Mouse (Mus musculus): ENCODE measurements around the gene Catspere2. TPM values are rescaled to one million over a fixed set of nuclear protein-coding genes. Genes with fewer than 3 reads are reported as not detected.
"Not testable (repeated sequence)": the region's sequence is repeated elsewhere in the genome, so short reads cannot be mapped to it uniquely, and the experiment has no call there.

The Catspere2 gene
- polyA plus RNA-seq, 1 experiment from 2014 or later, result 0.29 TPM

DNA sequence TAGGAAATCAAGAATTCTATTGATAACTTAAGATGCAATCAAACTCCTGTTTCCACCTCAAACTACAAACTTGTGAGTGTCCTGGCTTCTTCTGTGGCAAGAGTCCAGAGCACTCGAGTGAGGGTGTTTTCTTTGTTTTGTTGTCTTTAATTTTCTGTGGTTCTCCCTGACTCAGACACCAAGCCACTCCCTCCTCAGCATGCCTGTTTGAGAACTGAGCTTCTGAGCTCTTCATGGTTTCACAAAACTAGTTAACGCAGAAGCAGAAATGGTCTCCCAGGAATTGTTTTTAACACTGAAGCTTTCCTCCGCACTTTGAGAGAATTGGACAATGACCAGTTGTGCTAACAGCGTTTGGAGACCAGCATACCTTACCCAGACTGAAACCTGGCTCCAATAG lies 163.7 kb downstream of the Catspere2 start:
- not testable (repeated sequence) for H3K4me3 ChIP-seq; H3K9ac ChIP-seq; ATAC-seq (ENCODE audit: insufficient number of reproducible peaks, low FRiP score); H3K4me1 ChIP-seq (replicated peaks); H3K27me3 ChIP-seq (replicated peaks); H3K4me2 ChIP-seq; H3K36me3 ChIP-seq; H3K9me3 ChIP-seq (replicated peaks); H3K27ac ChIP-seq (ENCODE audit: poor library complexity, severe bottlenecking)
- WGBS, result 52% methylated on average over 4 of the region's 4 CpGs

DNA sequence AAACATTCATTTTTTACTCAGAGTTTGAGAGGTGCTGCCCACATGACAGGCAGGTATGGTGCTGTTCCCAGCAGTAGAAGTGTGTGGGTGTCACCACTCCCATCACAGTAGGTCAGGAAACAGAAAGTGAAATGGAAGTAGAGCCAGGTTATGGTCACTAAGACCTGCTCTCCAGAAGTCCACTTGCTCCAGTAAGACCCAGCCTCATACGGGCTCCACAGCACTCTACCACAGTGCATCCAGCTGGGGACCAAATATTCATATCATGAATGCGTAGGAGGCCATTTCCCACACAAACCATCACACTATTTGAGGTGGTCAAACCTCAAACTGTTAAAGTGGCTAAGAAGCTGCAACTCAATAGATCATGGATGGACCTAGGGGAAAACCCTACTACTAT lies 199.0 kb downstream of the Catspere2 start:
- H3K4me2 ChIP-seq, result no peak overlapping the region
- H3K36me3 ChIP-seq, result no peaks in the 10 kb centered on the region
- no peaks in the 10 kb centered on the region for H3K4me1 ChIP-seq (replicated peaks)
- H3K4me3 ChIP-seq, result no peak overlapping the region
- H3K9me3 ChIP-seq (replicated peaks), result no peaks in the 10 kb centered on the region; the same call in 1 of the 2 replicates
- no peak overlapping the region for H3K27ac ChIP-seq (ENCODE audit: poor library complexity, severe bottlenecking)
- no peak overlapping the region for H3K9ac ChIP-seq
- WGBS, result 80% methylated on average over 2 of the region's 2 CpGs
- no peaks in the 10 kb centered on the region for H3K27me3 ChIP-seq (replicated peaks)
- no peak for ATAC-seq (ENCODE audit: insufficient number of reproducible peaks, low FRiP score)

DNA sequence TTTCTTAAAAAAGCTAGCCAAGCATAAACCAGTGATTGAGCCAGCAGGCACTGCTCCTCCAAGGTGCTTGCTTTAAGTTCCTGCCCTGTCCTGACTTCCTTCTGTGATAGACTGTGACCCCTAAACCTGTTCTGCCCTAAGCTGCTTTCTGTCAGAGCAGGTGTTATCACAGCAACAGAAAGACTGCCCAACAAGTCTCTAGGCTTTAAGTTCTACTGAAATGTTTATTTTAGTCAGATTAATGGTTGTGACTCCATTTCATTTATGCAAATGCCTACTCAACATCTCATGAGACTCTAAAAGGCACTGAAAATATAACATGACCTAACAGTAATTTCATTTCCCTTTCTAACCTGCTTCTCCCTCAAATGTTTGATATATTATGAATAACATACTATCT lies 202.4 kb downstream of the Catspere2 start:
- ATAC-seq (ENCODE audit: insufficient number of reproducible peaks, low FRiP score), result no peak
- Histone ChIP-seq H3K9ac (no peak overlapping the region), H3K4me2 (no peak overlapping the region), H3K27ac (ENCODE audit: poor library complexity, severe bottlenecking) (no peak overlapping the region), H3K4me1 (replicated peaks) (peaks cover 5% of the 10 kb centered on the region), H3K9me3 (replicated peaks) (no peaks in the 10 kb centered on the region; the same call in 1 of the 2 replicates), H3K36me3 (no peaks in the 10 kb centered on the region), H3K27me3 (replicated peaks) (no peaks in the 10 kb centered on the region), H3K4me3 (no peak overlapping the region)

DNA sequence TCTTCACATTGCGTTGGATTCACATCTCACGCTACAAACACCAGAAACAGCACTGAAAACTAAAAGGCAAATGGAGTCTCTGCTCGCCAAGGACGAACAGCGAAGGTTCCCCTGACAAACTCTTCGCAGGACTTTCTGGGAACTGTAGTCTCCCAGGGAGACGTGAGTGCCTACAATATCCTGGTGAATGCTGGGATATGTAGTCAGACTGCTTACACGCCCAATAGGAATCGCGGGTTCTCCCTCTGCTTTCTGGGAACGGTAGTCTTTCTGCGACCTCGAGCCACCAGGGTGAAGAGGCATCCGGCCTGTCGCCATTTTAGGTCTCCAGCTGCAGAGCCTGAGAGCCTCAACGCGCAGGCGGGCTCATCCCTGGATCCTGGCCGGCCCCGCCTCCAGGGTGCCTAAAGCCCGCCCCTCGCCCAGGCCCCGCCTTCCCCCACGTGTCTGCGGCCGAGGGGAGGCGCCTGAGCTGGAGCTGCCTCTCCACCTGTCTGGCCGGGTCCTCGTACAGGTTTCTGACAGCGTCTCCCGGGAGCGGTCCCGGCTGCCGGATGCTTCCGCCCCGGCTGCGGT lies 204.1 kb downstream of the Catspere2 start, which contains the start of gene Desi2:
Desi2 (plus strand) TSS at position 202 of the 576 bp plus-strand sequence.
- not testable (repeated sequence) for H3K9me3 ChIP-seq (replicated peaks); H3K27me3 ChIP-seq (replicated peaks); H3K4me1 ChIP-seq (replicated peaks); H3K36me3 ChIP-seq
- peak; percentile 99 for ATAC-seq (ENCODE audit: insufficient number of reproducible peaks, low FRiP score)
- Histone ChIP-seq H3K27ac (ENCODE audit: poor library complexity, severe bottlenecking) (peak within 1 kb of the TSS; percentile 87), H3K4me3 (peak within 1 kb of the TSS; percentile 82), H3K4me2 (peak within 1 kb of the TSS; percentile 91), H3K9ac (peak within 1 kb of the TSS; percentile 82)
- WGBS, result under 1% methylated on average over 37 of the region's 37 CpGs

DNA sequence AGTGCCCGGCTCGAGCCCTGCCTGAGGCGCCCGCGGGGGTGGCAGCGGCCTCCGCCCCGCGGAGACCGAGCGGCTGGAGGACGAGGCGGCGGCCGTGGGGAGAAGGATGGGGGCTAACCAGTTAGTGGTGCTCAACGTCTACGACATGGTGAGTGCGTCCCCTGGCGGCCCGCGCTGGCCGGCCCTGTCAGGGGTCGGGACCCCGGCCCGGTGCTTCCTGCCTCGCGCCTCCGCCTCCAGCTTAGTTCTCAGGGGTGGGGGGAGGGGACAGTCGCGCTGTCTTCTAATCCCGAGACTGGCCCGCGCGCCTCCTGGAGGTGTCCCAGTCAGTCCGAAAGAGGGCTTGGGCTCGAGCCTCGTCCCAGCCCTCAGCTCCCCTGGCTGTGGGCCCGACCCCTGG lies 204.6 kb downstream of the Catspere2 start:
- peak overlapping the region; percentile 82 for H3K9ac ChIP-seq
- peak overlapping the region; percentile 82 for H3K4me3 ChIP-seq
- H3K36me3 ChIP-seq; H3K9me3 ChIP-seq (replicated peaks); H3K27me3 ChIP-seq (replicated peaks); H3K4me1 ChIP-seq (replicated peaks): not testable (repeated sequence)
- peak overlapping the region; percentile 62 for H3K4me2 ChIP-seq
- peak; percentile 80 for ATAC-seq (ENCODE audit: insufficient number of reproducible peaks, low FRiP score)
- 0% methylated on average over 28 of the region's 38 CpGs for WGBS
- peak overlapping the region; percentile 87 for H3K27ac ChIP-seq (ENCODE audit: poor library complexity, severe bottlenecking)

DNA sequence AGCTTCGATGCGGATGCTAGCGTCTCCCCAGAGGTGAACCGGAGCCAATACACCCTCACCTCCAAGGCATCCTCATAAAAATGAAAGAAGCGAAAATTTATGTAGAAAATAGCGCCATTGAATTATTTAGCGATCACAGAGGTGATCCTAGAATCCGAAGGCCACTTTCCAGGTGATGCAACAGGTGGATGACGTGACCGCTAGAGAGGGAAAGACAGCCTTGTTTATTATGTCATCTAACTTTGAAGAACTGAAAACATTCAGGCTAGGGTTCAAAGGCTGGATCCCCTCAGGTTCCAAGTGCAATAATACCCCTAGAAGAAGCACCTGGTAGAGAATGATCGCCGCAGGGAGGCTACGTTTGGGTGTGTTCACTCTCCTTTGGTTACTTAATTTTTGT lies 205.2 kb downstream of the Catspere2 start:
- H3K36me3 ChIP-seq, result no peaks in the 10 kb centered on the region
- H3K27me3 ChIP-seq (replicated peaks), result no peaks in the 10 kb centered on the region
- H3K9me3 ChIP-seq (replicated peaks), result no peaks in the 10 kb centered on the region; the same call in 1 of the 2 replicates
- peak overlapping the region; percentile 73 for H3K9ac ChIP-seq
- H3K4me3 ChIP-seq, result peak overlapping the region; percentile 61
- peak overlapping the region; percentile 91 for H3K4me2 ChIP-seq
- no peak overlapping the region for H3K27ac ChIP-seq (ENCODE audit: poor library complexity, severe bottlenecking)
- ATAC-seq (ENCODE audit: insufficient number of reproducible peaks, low FRiP score), result no peak
- peaks cover 5% of the 10 kb centered on the region for H3K4me1 ChIP-seq (replicated peaks)
- WGBS, result 10% methylated on average over 13 of the region's 13 CpGs

DNA sequence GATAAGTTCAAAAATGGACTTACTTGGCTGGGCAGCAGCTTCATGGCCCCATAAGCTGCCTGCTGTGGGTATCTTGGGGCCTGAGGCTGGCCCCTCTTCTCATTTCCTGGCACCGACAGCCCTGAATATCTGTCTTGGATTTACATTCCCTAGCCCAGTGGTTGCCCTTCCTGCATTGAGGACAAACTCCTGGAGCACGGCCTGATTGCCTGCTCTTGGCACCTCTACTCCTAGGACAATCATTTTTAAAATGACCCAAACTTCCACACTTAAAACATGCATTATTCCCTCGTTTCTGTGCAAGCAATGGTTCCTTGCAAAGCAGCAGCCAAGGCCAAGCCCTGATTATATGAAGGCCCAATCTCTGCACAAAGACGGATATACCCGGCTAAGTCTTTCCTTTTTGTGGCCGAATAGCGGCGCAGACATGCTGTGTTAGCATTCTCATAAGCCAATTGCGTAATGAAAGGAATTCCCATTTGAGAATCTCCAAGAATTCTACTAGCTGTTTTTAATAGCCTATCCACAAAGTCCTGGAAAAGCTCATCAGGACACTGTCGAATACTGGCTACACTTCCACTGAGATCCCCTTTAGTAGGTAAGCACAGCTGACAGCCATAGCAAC lies 222.6 kb downstream of the Catspere2 start:
- H3K4me3 ChIP-seq, result no peak overlapping the region
- H3K9ac ChIP-seq, result no peak overlapping the region
- no peaks in the 10 kb centered on the region for H3K27me3 ChIP-seq (replicated peaks)
- 71% methylated on average over 10 of the region's 10 CpGs for WGBS
- no peak for ATAC-seq (ENCODE audit: insufficient number of reproducible peaks, low FRiP score)
- H3K36me3 ChIP-seq, result peaks cover 6% of the 10 kb centered on the region; the same call in 1 of the 2 replicates
- peak overlapping the region; percentile 28 for H3K27ac ChIP-seq (ENCODE audit: poor library complexity, severe bottlenecking)
- H3K4me1 ChIP-seq (replicated peaks), result peaks cover 23% of the 10 kb centered on the region
- H3K4me2 ChIP-seq, result no peak overlapping the region
- H3K9me3 ChIP-seq (replicated peaks), result no peaks in the 10 kb centered on the region

DNA sequence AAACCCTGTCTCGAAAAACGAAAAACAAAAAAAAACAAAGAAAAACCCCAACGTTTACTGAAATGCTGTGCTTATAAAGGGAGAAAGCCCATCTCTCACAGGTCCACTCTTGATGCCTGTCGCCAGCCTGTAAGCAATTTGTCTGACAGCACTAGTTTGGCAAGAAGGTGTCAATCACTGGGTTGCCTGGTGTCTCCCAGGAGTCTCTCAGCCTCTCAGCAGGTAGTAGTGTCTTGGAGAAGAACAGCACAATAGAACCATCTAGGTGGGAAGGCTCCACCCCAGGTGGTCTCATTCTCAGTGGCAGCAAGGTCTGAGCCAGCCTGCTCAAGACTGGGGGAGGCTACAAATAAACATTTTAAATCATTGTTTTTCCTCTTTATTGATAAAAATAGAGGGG lies 224.6 kb downstream of the Catspere2 start:
- H3K4me1 ChIP-seq (replicated peaks), result peaks cover 23% of the 10 kb centered on the region
- H3K4me2 ChIP-seq; H3K27me3 ChIP-seq (replicated peaks); H3K27ac ChIP-seq (ENCODE audit: poor library complexity, severe bottlenecking); H3K9ac ChIP-seq; H3K9me3 ChIP-seq (replicated peaks); H3K4me3 ChIP-seq; H3K36me3 ChIP-seq; ATAC-seq (ENCODE audit: insufficient number of reproducible peaks, low FRiP score): not testable (repeated sequence)
- WGBS, result 86% methylated on average over 4 of the region's 4 CpGs

DNA sequence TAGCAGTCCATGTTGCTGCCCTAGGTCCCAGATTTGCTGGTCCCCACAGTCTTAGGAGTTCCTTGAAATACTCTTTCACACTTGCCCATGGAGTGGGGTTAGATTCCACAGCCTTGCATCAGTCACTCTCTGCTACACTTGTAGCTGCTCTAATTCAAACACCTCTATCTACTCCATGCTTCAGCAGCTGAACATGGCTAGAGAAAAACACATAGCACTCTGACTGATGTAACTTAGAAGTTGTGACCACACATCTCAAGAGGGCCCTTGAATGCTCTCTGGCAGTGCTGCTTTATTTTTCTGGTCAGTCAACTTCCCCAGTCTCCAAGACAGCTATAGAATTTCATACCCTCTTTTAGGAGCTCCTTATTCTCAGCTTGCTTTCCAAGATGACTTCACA lies 226.7 kb downstream of the Catspere2 start:
- H3K27me3 ChIP-seq (replicated peaks), result no peaks in the 10 kb centered on the region
- H3K9ac ChIP-seq, result no peak overlapping the region
- no peak overlapping the region for H3K4me3 ChIP-seq
- no peak for ATAC-seq (ENCODE audit: insufficient number of reproducible peaks, low FRiP score)
- H3K4me1 ChIP-seq (replicated peaks), result peaks cover 23% of the 10 kb centered on the region
- no peak overlapping the region for H3K4me2 ChIP-seq
- no peaks in the 10 kb centered on the region for H3K36me3 ChIP-seq
- no peaks in the 10 kb centered on the region for H3K9me3 ChIP-seq (replicated peaks)
- peak overlapping the region; percentile 49; the same call in 1 of the 2 replicates for H3K27ac ChIP-seq (ENCODE audit: poor library complexity, severe bottlenecking)

DNA sequence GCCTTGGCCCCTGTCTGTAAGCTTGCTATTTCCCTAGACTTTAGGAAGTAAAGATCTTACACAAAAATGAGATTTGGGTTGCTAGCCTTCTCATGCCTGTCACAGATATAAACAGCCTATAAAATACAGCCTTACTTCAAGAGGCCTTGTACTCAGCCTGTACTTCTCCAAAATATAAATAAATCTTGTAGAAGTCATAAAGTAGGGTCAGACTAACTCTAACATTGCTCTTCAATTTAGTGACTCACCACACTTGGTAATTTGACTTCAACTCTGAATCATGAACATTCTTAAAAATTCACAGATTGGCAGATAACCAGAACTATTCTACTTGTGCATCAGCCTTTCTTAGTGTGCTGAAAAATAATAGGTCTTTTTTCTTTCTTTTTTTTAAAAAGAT lies 233.9 kb downstream of the Catspere2 start:
- H3K4me3 ChIP-seq, result no peak overlapping the region
- H3K36me3 ChIP-seq, result no peaks in the 10 kb centered on the region
- H3K27me3 ChIP-seq (replicated peaks), result no peaks in the 10 kb centered on the region
- no peak overlapping the region for H3K9ac ChIP-seq
- H3K9me3 ChIP-seq (replicated peaks), result no peaks in the 10 kb centered on the region
- H3K27ac ChIP-seq (ENCODE audit: poor library complexity, severe bottlenecking), result no peak overlapping the region
- no peak overlapping the region for H3K4me2 ChIP-seq
- ATAC-seq (ENCODE audit: insufficient number of reproducible peaks, low FRiP score), result no peak
- peaks cover 8% of the 10 kb centered on the region for H3K4me1 ChIP-seq (replicated peaks)

DNA sequence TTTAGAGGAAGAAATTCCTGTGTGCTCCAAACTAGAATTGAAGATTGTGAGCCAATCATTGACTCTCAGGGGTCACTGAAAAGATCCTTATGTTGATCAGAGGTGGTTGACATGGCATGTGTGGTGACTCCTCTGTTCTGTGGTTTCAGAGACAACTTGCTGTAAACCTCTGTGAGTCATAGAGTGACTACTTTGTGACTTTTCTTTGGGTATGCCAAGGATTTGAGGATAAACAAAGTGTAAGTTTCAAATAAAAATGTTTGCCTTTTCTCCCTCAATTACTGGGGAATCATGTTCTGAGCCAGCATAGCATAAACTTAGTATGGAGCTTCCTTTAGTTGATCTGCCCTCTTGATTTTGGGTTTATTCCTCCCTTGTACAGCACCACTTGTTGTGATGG lies 235.1 kb downstream of the Catspere2 start:
- no peak overlapping the region for H3K4me3 ChIP-seq
- peaks cover 8% of the 10 kb centered on the region for H3K4me1 ChIP-seq (replicated peaks)
- ATAC-seq (ENCODE audit: insufficient number of reproducible peaks, low FRiP score), result no peak
- H3K36me3 ChIP-seq, result no peaks in the 10 kb centered on the region
- H3K27ac ChIP-seq (ENCODE audit: poor library complexity, severe bottlenecking), result peak overlapping the region; percentile 64
- H3K4me2 ChIP-seq, result no peak overlapping the region
- no peaks in the 10 kb centered on the region for H3K27me3 ChIP-seq (replicated peaks)
- H3K9ac ChIP-seq, result no peak overlapping the region
- no peaks in the 10 kb centered on the region for H3K9me3 ChIP-seq (replicated peaks)
